Mouse (Mus musculus): Measurements from ENCODE around the gene Col7a1. TPM values are rescaled to one million over a fixed set of nuclear protein-coding genes. Genes with fewer than 3 reads are reported as not detected.

Gene Col7a1
- polyA plus RNA-seq (2015; fragmentation: Nextera tagmentation; extraction: Ambion mirVana) = 10.7 and 13.9 TPM in 2 replicates

DNA sequence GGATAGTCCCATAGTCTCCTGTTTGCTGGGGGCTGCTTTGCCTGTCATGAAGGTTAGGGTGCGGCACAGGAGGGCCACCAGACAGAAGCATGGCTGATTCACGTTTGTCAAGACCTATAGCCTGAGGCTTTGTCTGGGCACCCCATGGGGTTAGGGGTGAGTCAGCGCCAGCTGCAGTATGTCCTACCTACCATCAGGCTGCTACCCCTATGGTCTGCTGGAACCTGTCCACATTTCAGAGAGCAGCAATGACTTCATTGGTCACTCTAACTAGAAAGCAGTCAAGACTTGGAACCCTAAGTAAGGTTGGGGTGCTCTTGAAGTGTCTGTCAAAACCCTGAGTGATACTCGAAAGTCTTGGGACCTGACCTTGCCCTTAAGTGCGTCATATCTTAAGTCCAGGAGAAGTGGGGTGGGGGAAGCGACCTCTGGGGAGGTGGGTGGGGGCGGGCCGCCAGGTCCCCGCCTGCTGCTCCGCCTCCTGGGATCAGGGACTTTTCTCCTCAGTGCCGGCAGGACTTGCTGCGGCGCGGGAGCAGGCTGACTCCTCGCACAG lies at the start of gene Col7a1:
Col7a1 (plus strand) TSS at position 506 of the 556 bp plus-strand sequence.

GRCm38 (mm10) chr9:108914491-108914890 lies 38.9 kb upstream of the Col7a1 start, which contains the start of gene Tmem89:
TSS of gene Tmem89 (plus strand) at chr9:108914619.

DNA sequence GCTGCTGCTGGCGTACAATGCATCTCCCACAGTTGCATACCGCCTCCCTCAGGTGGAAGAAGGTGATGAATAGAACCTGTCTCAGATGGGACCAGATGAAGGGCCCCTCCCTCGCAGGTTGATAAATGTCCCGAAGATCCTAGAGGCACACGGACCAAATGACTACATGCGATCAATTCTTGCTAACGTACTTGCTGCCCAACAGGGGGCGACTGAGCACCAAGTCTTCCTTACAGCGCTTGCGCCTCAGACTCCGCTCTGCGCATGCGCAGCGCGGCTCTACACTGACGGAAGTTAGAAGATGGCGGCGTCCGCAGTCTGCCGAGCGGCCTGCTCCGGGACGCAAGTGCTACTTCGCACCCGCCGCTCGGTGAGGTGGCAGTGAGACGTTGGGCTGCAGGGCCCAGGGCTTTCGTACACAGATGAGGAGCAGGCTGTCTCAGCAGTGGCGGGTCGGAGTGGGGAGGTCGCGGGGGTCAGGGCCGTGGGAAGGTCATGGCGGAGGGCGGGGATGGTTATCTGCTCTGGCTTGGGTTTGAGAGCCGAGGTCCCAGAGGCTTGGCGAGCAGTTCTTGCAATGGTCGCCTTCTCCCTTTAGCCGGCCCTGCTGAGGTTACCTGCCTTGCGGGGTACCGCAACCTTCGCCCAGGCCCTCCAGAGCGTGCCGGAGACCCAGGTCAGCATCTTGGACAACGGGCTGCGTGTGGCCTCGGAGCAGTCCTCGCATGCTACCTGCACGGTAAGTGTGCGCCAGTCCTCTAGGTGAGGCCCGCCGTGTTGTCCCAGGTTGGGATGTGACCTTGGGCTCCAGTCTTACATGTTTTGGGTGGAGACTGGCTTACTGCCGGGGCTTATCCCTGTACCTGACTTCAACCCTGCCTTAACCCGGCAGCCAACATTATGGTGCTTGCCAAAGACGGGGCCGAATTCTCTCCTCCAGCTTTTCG lies 16.7 kb upstream of the Col7a1 start, which contains the start of gene Uqcrc1:
Uqcrc1 (plus strand) TSS at position 216 of the 947 bp plus-strand sequence.

GRCm38 (mm10) chr9:108985710-108986109 lies 32.3 kb downstream of the Col7a1 start, which contains the start of gene Ucn2:
TSS of gene Ucn2 (plus strand) at chr9:108986010.

GRCm38 (mm10) chr9:108991428-108992084 lies 38.2 kb downstream of the Col7a1 start, which contains the start of gene Pfkfb4:
TSS of gene Pfkfb4 (plus strand) at chr9:108991778.

MicroRNAs within 50 kb of the gene (microRNA counts, 519-probe panel; counts per million panel counts)
- microRNA mmu-miR-711 = 88.3 counts per million

Other genes starting within 250 kb of the Col7a1 start
- gene Ip6k2, start 169.8 kb upstream of the Col7a1 start, polyA plus RNA-seq (2015; fragmentation: Nextera tagmentation; extraction: Ambion mirVana) = 16.3 and 19.8 TPM in 2 replicates
- gene Nckipsd, start 145.2 kb upstream of the Col7a1 start, polyA plus RNA-seq (2015; fragmentation: Nextera tagmentation; extraction: Ambion mirVana) = 7.3 and 7.6 TPM in 2 replicates
- gene Celsr3, start 127.3 kb upstream of the Col7a1 start, polyA plus RNA-seq (2015; fragmentation: Nextera tagmentation; extraction: Ambion mirVana) = 0.73 and 1.3 TPM in 2 replicates
- gene Slc26a6, start 100.3 kb upstream of the Col7a1 start, polyA plus RNA-seq (2015; fragmentation: Nextera tagmentation; extraction: Ambion mirVana) = 1.9 and 4.6 TPM in 2 replicates
- gene Tmem89, start 39.0 kb upstream of the Col7a1 start, polyA plus RNA-seq (2015; fragmentation: Nextera tagmentation; extraction: Ambion mirVana) = not detected in 2 replicates
- gene Uqcrc1, start 17.0 kb upstream of the Col7a1 start, polyA plus RNA-seq (2015; fragmentation: Nextera tagmentation; extraction: Ambion mirVana) = 318 TPM in 2 replicates
- 0.51 and 0.61 TPM in 2 replicates for gene Ucn2, start 32.4 kb downstream of the Col7a1 start, polyA plus RNA-seq (2015; fragmentation: Nextera tagmentation; extraction: Ambion mirVana)
- 13.6 and 15.3 TPM in 2 replicates for gene Pfkfb4, start 38.2 kb downstream of the Col7a1 start, polyA plus RNA-seq (2015; fragmentation: Nextera tagmentation; extraction: Ambion mirVana)
- gene Shisa5, start 85.0 kb downstream of the Col7a1 start, polyA plus RNA-seq (2015; fragmentation: Nextera tagmentation; extraction: Ambion mirVana) = 64.2 and 86.5 TPM in 2 replicates
- gene Trex1, start 106.1 kb downstream of the Col7a1 start, polyA plus RNA-seq (2015; fragmentation: Nextera tagmentation; extraction: Ambion mirVana) = 17.5 and 25.8 TPM in 2 replicates
- 11.9 and 14.8 TPM in 2 replicates for gene Atrip, start 120.5 kb downstream of the Col7a1 start, polyA plus RNA-seq (2015; fragmentation: Nextera tagmentation; extraction: Ambion mirVana)
- gene Ccdc51, start 128.9 kb downstream of the Col7a1 start, polyA plus RNA-seq (2015; fragmentation: Nextera tagmentation; extraction: Ambion mirVana) = 10.7 and 11.2 TPM in 2 replicates
- 450 and 492 TPM in 2 replicates for gene Tma7, start 129.0 kb downstream of the Col7a1 start, polyA plus RNA-seq (2015; fragmentation: Nextera tagmentation; extraction: Ambion mirVana)
- gene Plxnb1, start 141.8 kb downstream of the Col7a1 start, polyA plus RNA-seq (2015; fragmentation: Nextera tagmentation; extraction: Ambion mirVana) = 0.88 and 1.3 TPM in 2 replicates
- not detected in 2 replicates for gene Fbxw21, start 208.5 kb downstream of the Col7a1 start, polyA plus RNA-seq (2015; fragmentation: Nextera tagmentation; extraction: Ambion mirVana)
- gene Fbxw13, start 242.4 kb downstream of the Col7a1 start, polyA plus RNA-seq (2015; fragmentation: Nextera tagmentation; extraction: Ambion mirVana) = 0.10 TPM in 1 of 2 replicates, not detected in the other